Mouse (Mus musculus) hindbrain, embryonic 16.5 days (tissue): ENCODE results near the gene H3f3b. TPM values are rescaled to one million over a fixed set of nuclear protein-coding genes. Genes with fewer than 3 reads are reported as not detected.

Experiments used
- ATAC-seq: fragments of 200-750 bp; cut with Nextera tagmentation; 2 replicates; pipeline ENCODE4 v1.8.0; 2017; ENCODE audit warnings: moderate TSS enrichment, moderate library complexity
- H3K27ac ChIP-seq: fragments of 300-500 bp; sonication (generic); 2 replicates; pipeline ENCODE4 v1.5.1; 2014; ENCODE audit warnings: low read depth, mild to moderate bottlenecking, control low read depth, low read length, moderate library complexity
- H3K27me3 ChIP-seq: fragments of 300-500 bp; sonication (generic); replicated peaks from 2 replicates; pipeline ENCODE4 v1.6.1; 2014; ENCODE audit warnings: low read length; ENCODE audit not compliant: control insufficient read depth, insufficient read depth
- H3K36me3 ChIP-seq: fragments of 300-500 bp; sonication (generic); 2 replicates; pipeline ENCODE4 v1.6.1; 2014; ENCODE audit warnings: mild to moderate bottlenecking, low read length, moderate library complexity, mixed read lengths; ENCODE audit not compliant: control insufficient read depth, insufficient read depth
- H3K4me1 ChIP-seq: fragments of 300-500 bp; sonication (generic); 2 replicates; pipeline ENCODE4 v1.6.1; 2014; ENCODE audit warnings: low read depth, low read length; ENCODE audit not compliant: control insufficient read depth, insufficient read depth
- H3K4me2 ChIP-seq: fragments of 300-500 bp; sonication (generic); 2 replicates; pipeline ENCODE4 v1.6.1; 2014; ENCODE audit warnings: mild to moderate bottlenecking, low read length, control low read depth, moderate library complexity
- H3K4me3 ChIP-seq: fragments of 300-500 bp; sonication (generic); 2 replicates; pipeline ENCODE4 v1.5.1; 2014; ENCODE audit warnings: mild to moderate bottlenecking, low read length, control low read depth, moderate library complexity
- H3K9ac ChIP-seq: fragments of 300-500 bp; sonication (generic); 2 replicates; pipeline ENCODE4 v1.6.1; 2014; ENCODE audit warnings: low read depth, mild to moderate bottlenecking, control low read depth, low read length, moderate library complexity
- H3K9me3 ChIP-seq: fragments of 300-500 bp; sonication (generic); 2 replicates; pipeline ENCODE4 v1.6.1; 2014; ENCODE audit warnings: mild to moderate bottlenecking, low read length, moderate library complexity; ENCODE audit not compliant: control insufficient read depth
- WGBS: fragments of 180-500 bp; shearing (Covaris S2); extraction: QIAGEN DNeasy Blood & Tissue Kit; methylation state at CpG from one replicate; pipeline ENCODE4 v1.1.7; 2014; 5-methylcytosine and 5-hydroxymethylcytosine counted together
- polyA plus RNA-seq: library from polyadenylated mRNA; unstranded; fragments of >200 nt; fragmentation: Nextera tagmentation; extraction: Ambion mirVana; gene quantifications from 2 replicates; pipeline ENCODE4 v1.2.1, GENCODE M21; 2015

The H3f3b gene
- polyA plus RNA-seq, 1 experiment from 2014 or later: 1,603 TPM

DNA sequence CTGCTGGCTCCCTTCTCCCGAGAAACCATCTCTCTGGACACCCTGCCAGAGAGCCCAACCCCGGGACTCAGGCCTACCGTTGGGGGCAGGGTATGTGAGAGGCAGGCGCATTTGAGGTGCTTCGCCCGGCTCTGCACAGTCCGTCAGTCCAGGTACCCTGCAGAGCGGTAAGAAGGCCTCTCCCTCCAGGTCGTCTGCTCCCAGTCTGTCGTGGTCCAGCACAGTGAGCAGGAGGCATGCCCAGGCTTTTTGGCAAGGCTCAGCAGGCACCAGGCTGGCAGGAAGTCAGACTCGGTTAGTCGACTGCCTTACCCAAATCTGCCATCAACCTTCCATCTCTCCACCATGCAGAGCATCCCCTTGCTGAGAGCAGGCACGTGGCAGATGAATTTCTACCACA lies 35.8 kb upstream of the H3f3b start:
- no peak overlapping the region for H3K27ac ChIP-seq
- ATAC-seq: no peak
- 62% methylated on average over 13 of the region's 13 CpGs for WGBS

DNA sequence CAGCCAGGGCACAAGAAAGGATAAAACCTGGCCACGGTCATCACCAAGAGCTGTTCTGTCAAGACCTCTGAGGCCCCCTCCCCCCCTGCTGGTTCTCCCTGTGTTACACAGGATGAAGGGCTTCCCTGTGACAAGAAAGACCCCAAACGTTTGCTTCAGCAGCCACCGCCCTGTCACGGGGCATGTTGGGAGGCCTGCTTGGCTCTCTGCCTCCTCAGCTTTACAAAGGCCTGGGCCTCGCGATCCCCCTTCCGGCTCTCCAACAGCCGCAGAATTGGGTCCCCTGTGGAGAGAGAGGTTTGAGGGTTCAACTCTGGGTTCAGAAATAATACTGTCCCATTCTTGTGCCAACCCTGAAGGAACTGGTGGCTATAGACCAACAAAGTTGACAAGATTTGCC lies 34.8 kb upstream of the H3f3b start:
- no peaks in the 10 kb centered on the region for H3K4me1 ChIP-seq
- no peak overlapping the region for H3K4me2 ChIP-seq
- H3K4me3 ChIP-seq: no peak overlapping the region
- no peak overlapping the region for H3K27ac ChIP-seq
- H3K9ac ChIP-seq: no peak overlapping the region
- no peaks in the 10 kb centered on the region for H3K9me3 ChIP-seq
- WGBS: 34% methylated on average over 8 of the region's 8 CpGs
- no peak for ATAC-seq
- no peaks in the 10 kb centered on the region for H3K27me3 ChIP-seq
- peaks cover 24% of the 10 kb centered on the region for H3K36me3 ChIP-seq

More for the DNA sequence above, 35.8 kb upstream of the H3f3b start:
- peak overlapping the region; percentile 12; the same call in 1 of the 2 replicates for H3K9ac ChIP-seq
- no peaks in the 10 kb centered on the region for H3K27me3 ChIP-seq
- H3K9me3 ChIP-seq: no peaks in the 10 kb centered on the region
- H3K36me3 ChIP-seq: peaks cover 16% of the 10 kb centered on the region
- no peaks in the 10 kb centered on the region for H3K4me1 ChIP-seq
- no peak overlapping the region for H3K4me2 ChIP-seq
- H3K4me3 ChIP-seq: no peak overlapping the region

DNA sequence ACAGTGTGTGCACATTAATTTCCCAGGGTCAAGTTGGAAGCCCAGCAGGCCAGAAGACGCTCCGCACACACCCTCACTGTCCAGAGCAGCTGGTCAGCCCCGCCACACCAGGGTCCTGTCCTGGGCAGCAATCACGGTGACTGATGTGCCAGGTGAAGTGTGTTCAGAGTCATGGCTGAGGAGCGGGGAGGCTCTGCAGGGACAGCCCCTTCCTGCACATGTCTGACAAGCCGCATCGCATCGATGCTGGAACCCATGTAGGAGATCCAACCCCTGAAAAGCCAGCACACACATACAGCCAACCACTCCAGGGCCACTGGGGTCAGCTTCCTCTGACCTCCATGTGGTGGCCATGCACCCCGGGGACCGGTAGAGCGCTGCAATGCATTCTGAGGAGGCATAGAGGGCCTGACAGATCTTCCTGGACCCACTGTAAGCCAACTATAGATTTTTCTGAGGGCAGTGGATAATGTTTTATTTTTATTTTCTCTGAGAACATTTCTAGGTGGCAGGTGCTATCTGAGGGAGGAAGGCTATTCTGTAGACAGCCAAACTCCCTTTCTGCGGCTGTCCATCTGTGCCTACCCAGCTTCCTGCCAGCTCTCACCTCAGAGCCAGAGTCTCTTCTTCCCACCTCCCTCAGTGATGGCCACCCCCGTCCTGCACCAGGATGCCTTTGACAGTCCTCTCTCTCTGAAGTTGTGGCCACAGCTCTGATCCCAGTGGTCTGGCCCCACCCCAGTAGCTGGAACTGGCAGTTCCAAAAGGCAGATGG lies 34.1 kb upstream of the H3f3b start:
- no peak for ATAC-seq
- peaks cover 27% of the 10 kb centered on the region for H3K36me3 ChIP-seq
- no peaks in the 10 kb centered on the region for H3K27me3 ChIP-seq
- no peak overlapping the region for H3K9ac ChIP-seq
- WGBS: 81% methylated on average over 13 of the region's 13 CpGs
- no peaks in the 10 kb centered on the region for H3K9me3 ChIP-seq
- H3K4me2 ChIP-seq: no peak overlapping the region
- no peaks in the 10 kb centered on the region for H3K4me1 ChIP-seq
- H3K27ac ChIP-seq: no peak overlapping the region
- no peak overlapping the region for H3K4me3 ChIP-seq

DNA sequence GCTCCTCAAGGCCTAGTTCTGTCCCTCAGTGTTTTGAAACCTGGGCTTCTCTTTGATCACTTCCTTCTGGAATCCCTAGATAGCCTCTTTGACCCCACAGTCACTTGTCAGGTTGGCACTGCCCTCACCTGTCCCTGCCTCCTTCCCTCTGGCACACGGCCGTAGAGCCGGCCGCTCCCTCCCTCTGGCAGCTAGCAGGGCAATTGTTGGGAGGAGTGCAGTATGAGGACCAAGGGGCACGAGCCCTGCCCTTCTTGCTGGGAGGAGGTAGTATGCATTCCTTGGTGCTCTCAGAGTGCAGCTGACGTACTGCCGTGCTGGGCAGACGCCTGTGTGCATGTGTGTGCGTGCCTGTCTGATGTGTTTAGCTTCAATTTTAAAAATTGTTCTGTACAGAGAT lies 32.8 kb upstream of the H3f3b start:
- H3K4me1 ChIP-seq: no peaks in the 10 kb centered on the region
- H3K4me3 ChIP-seq: no peak overlapping the region
- no peaks in the 10 kb centered on the region for H3K27me3 ChIP-seq
- no peak for ATAC-seq
- H3K4me2 ChIP-seq: no peak overlapping the region
- 82% methylated on average over 9 of the region's 9 CpGs for WGBS
- H3K9me3 ChIP-seq: no peaks in the 10 kb centered on the region
- no peak overlapping the region for H3K27ac ChIP-seq
- H3K9ac ChIP-seq: no peak overlapping the region
- peaks cover 33% of the 10 kb centered on the region for H3K36me3 ChIP-seq

DNA sequence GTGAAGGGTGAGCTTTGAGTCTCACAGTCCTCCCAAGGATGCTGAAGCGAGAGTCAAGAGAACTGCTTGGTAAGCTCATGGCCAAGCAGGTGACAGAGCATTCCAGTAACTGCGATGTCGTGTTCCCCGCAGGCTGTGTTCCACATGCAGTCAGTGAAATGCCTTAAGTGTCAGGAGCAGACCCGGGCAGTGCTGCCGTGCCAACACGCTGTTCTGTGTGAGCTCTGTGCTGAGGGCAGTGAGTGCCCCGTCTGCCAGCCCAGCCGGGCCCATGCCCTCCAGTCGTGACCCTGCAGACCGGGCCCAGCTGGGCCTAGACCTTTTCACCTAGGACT lies 31.9 kb upstream of the H3f3b start:
- no peak for ATAC-seq
- Histone ChIP-seq H3K27me3 (no peaks in the 10 kb centered on the region), H3K27ac (no peak overlapping the region), H3K36me3 (peaks cover 43% of the 10 kb centered on the region), H3K9ac (no peak overlapping the region), H3K9me3 (no peaks in the 10 kb centered on the region), H3K4me1 (no peaks in the 10 kb centered on the region), H3K4me2 (no peak overlapping the region), H3K4me3 (no peak overlapping the region)
- 93% methylated on average over 11 of the region's 11 CpGs for WGBS

DNA sequence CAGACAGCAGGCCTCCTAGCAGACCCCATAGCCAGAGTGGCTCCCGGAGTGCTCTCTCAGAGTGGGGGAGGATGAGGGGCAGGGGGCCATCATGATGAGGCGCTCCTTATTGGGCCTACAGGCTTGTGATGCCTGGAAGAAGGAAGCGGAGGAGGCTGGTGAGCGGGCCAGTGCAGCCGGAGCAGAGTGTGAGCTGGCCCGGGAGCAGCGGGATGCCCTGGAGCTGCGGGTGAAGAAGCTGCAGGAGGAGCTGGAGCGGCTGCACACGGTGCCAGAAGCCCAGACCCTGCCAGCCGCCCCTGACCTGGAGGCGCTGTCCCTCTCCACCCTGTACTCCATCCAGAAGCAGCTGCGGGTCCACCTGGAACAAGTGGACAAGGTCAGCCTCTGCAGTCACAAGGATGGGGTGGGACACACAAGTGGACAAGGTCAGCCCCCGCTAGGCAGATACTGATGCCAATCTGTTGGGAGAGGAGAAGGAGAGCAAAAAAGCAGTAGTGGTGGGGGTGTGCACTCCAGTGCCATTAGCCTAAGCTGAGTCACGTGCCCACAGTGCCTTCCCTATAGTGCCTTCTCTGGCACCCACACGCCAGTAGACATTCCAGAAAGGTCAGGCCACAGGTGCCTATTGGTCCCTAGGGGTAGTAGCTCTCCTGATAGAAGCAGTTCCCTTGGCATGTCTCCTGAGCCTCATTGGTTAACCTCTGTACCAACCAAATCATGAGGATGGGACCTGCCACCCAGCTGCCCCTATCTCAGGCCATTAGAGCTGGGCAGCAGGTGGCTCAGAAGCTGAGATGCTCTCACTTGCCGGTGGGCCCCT lies 31.3 kb upstream of the H3f3b start:
- no peak for ATAC-seq
- H3K36me3 ChIP-seq: peaks cover 46% of the 10 kb centered on the region
- 94% methylated on average over 17 of the region's 17 CpGs for WGBS
- H3K9ac ChIP-seq: no peak overlapping the region; the same call in 1 of the 2 replicates
- no peak overlapping the region for H3K27ac ChIP-seq
- H3K4me2 ChIP-seq: no peak overlapping the region
- no peaks in the 10 kb centered on the region for H3K4me1 ChIP-seq
- no peaks in the 10 kb centered on the region for H3K9me3 ChIP-seq
- H3K27me3 ChIP-seq: no peaks in the 10 kb centered on the region
- H3K4me3 ChIP-seq: no peak overlapping the region

DNA sequence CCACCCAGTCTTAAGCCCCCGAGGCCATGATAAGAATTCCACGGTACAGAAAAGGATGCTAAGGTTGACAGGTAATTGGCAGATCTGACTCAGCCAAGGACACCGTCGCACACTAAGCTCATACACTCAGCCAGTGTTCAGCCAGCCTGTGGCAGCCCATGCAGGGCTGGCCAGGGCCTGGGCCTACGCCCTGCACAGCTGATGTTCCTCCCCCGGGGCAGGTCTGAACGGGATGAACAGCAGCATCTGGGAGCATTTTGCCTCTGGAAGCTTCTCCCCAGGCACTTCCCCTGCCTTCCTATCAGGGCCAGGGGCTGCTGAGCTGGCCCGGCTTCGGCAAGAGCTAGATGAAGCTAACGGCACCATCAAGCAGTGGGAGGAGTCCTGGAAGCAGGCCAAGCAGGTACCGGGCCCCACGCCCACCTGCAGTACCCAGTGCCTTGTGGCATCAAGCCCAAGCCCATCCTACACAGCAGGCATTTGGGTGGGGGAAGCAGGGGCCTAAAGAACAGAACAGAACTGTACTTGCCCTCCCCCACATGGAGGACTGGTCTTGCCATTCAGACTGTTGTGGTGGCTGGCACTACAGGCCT lies 30.4 kb upstream of the H3f3b start:
- no peak overlapping the region for H3K27ac ChIP-seq
- no peak overlapping the region for H3K4me3 ChIP-seq
- no peaks in the 10 kb centered on the region for H3K9me3 ChIP-seq
- no peak for ATAC-seq
- no peak overlapping the region for H3K4me2 ChIP-seq
- peaks cover 49% of the 10 kb centered on the region for H3K36me3 ChIP-seq
- 82% methylated on average over 12 of the region's 12 CpGs for WGBS
- no peaks in the 10 kb centered on the region for H3K27me3 ChIP-seq
- no peaks in the 10 kb centered on the region for H3K4me1 ChIP-seq
- no peak overlapping the region for H3K9ac ChIP-seq

DNA sequence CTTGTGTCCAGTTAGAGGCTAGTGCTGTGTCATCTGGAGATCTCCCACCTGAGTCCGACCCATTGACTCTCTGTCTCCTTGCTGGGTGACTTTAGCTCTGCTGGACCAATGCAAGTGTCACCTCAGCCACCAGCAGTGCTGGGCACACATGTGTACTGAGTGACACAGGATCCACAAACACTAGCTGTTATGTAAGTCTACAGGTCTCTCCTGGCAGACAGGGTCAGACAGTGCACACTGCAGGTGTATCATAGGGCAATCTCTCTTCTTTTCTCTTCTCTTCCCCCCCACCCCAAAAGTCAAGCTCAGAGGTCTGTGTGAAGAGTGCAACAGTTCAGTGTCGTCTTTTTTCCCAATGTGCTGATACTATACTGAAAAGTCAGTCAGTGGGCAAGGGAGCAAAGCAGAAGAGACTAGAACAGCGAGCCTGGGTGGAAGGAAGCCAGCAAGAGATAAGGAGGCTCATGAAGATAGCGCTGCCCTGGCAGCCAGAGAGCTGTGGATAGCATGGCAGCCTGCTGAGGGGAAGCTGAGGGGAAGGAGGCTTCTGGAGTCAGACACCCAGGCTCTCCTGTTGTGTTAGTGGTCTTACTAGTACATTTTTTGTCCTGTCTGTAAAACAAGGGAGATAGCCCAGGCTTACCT lies 29.6 kb upstream of the H3f3b start:
- Histone ChIP-seq H3K9me3 (no peaks in the 10 kb centered on the region), H3K27me3 (no peaks in the 10 kb centered on the region), H3K27ac (no peak overlapping the region), H3K4me3 (no peak overlapping the region), H3K9ac (no peak overlapping the region), H3K36me3 (peaks cover 56% of the 10 kb centered on the region), H3K4me2 (no peak overlapping the region), H3K4me1 (no peaks in the 10 kb centered on the region)
- no peak for ATAC-seq
- 89% methylated on average over 4 of the region's 4 CpGs for WGBS

DNA sequence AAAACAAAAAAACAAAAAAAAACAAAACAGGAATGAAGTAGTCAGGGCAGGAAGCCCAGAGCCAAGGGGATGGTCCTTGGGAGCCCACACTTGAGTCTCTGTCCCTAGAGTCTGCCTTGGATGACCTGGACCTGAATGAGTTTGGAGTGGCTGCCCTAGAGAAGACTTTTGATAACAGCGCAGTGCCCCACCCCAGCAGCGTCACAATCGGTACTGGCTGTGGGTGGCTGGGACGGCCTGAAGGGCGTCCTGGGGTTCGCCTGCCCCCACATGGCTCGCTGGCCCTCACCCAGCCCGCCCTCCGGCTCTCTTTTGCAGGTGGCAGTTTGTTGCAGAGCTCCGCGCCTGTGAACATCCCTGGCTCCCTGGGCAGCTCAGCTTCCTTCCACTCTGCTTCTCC lies 28.1 kb upstream of the H3f3b start:
- Histone ChIP-seq H3K4me1 (no peaks in the 10 kb centered on the region), H3K27ac (no peak overlapping the region), H3K27me3 (no peaks in the 10 kb centered on the region), H3K9ac (no peak overlapping the region), H3K4me2 (no peak overlapping the region), H3K9me3 (no peaks in the 10 kb centered on the region), H3K4me3 (no peak overlapping the region), H3K36me3 (peaks cover 55% of the 10 kb centered on the region)
- WGBS: 94% methylated on average over 7 of the region's 11 CpGs
- ATAC-seq: no peak
